Mouse (Mus musculus) limb, embryonic 11.5 days (tissue): ENCODE measurements around the gene Chst15. TPM values are rescaled to one million over a fixed set of nuclear protein-coding genes. Genes with fewer than 3 reads are reported as not detected.

Experiments
- ATAC-seq: fragments of 200-750 bp; cut with Nextera tagmentation; 2 replicates; pipeline ENCODE4 v1.8.0; 2017; ENCODE audit warnings: low read depth; ENCODE audit not compliant: insufficient number of reproducible peaks, low FRiP score, low TSS enrichment
- DNase-seq: peaks from one replicate; pipeline ENCODE4 v3.0.0-alpha.2; 2015; ENCODE audit warnings: low spot score
- H3K27ac ChIP-seq: fragments of 300-500 bp; sonication (generic); replicated peaks from 2 replicates; pipeline ENCODE4 v1.5.1; 2014; ENCODE audit warnings: low read depth, mild to moderate bottlenecking, low read length
- H3K27me3 ChIP-seq: fragments of 300-500 bp; sonication (generic); 2 replicates; pipeline ENCODE4 v1.6.1; 2014; ENCODE audit warnings: mild to moderate bottlenecking, low read length, mixed read lengths; ENCODE audit not compliant: control insufficient read depth, insufficient read depth
- H3K36me3 ChIP-seq: fragments of 300-500 bp; sonication (generic); 2 replicates; pipeline ENCODE4 v1.6.1; 2014; ENCODE audit warnings: mild to moderate bottlenecking, low read length, moderate library complexity, mixed read lengths; ENCODE audit not compliant: control insufficient read depth, insufficient read depth
- H3K4me1 ChIP-seq: fragments of 300-500 bp; sonication (generic); 2 replicates; pipeline ENCODE4 v1.6.1; 2014; ENCODE audit warnings: low read length, mixed read lengths; ENCODE audit not compliant: control insufficient read depth, insufficient read depth
- H3K4me2 ChIP-seq: fragments of 300-500 bp; sonication (generic); 2 replicates; pipeline ENCODE4 v1.6.1; 2014; ENCODE audit warnings: low read depth, mild to moderate bottlenecking, moderate library complexity; ENCODE audit not compliant: severe bottlenecking
- H3K4me3 ChIP-seq: fragments of 300-500 bp; sonication (generic); 2 replicates; pipeline ENCODE4 v1.5.1; 2014; ENCODE audit warnings: low read depth, low read length
- H3K9ac ChIP-seq: fragments of 300-500 bp; sonication (generic); 2 replicates; pipeline ENCODE4 v1.6.1; 2014; ENCODE audit warnings: mild to moderate bottlenecking, low read length
- H3K9me3 ChIP-seq: fragments of 300-500 bp; sonication (generic); 2 replicates; pipeline ENCODE4 v1.6.1; 2016; ENCODE audit warnings: low read length; ENCODE audit not compliant: control insufficient read depth
- WGBS: fragments of 180-500 bp; shearing (Covaris S2); extraction: QIAGEN DNeasy Blood & Tissue Kit; methylation state at CpG from one replicate; pipeline ENCODE4 v1.1.7; 2014; 5-methylcytosine and 5-hydroxymethylcytosine counted together
- polyA plus RNA-seq: library from polyadenylated mRNA; unstranded; fragments of >200 nt; fragmentation: Nextera tagmentation; extraction: Ambion mirVana; gene quantifications from 2 replicates; pipeline ENCODE4 v1.2.1, GENCODE M21; 2014

The Chst15 gene
- polyA plus RNA-seq, 1 experiment from 2014 or later = 9.7 TPM

DNA sequence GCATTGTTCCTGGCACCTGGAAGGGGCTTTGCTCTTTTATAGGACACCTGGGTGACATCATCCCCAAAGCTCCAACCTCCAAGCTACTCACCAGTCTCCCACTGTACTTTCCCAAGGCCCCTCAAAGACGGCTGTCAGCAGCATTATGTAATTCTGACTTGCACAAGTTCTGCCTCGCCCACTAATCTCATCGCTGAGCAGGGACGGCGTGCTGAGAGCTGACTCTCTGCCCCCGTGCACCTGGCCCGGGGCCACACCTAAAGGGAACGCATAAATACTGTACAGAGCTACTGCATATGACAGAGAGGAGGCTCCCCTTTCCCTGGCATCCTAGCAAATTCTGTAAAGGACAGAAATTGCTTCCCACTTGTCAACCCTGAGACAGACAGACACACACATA, 4.6 kb downstream of the Chst15 start:
- ATAC-seq (no peak), DNase-seq (no peak)
- no peak overlapping the region for H3K4me2 ChIP-seq
- H3K9ac ChIP-seq = no peak overlapping the region
- peaks cover 4% of the 10 kb centered on the region; the same call in 1 of the 2 replicates for H3K4me1 ChIP-seq
- no peaks in the 10 kb centered on the region for H3K9me3 ChIP-seq
- no peaks in the 10 kb centered on the region for H3K27me3 ChIP-seq
- no peaks in the 10 kb centered on the region for H3K36me3 ChIP-seq
- H3K4me3 ChIP-seq = no peak overlapping the region
- WGBS = 82% methylated on average over 8 of the region's 8 CpGs
- H3K27ac ChIP-seq = no peak overlapping the region

DNA sequence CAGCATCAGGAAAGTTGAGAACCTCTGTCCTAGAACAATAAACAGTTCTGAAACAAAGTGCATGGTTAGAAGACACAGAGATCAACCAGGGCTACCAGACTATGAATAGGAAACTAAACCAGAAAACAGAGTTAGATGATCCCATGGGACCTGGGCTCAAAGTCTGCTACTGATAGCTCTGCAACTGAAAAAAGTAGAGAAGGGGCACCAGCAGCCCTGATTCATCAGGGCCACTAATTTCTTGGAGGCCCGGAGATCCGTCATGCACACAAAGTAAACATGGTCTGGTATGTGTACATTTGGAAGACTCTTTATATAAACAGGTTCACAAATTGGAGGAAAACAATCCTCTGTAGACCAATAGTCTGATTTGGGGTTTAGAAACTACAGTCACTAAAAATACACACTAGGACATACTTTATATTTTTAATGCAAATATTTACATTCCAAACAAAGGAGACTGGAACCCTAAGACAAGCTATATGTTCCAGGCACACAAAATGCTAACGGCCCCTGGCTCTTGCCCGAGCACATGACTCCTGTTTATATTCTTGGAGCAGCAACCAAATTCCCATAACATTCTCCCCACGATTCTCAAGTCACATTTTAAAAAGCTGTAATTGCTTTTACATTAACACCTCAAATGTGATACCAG, 8.4 kb downstream of the Chst15 start:
- peaks cover 3% of the 10 kb centered on the region; the same call in 1 of the 2 replicates for H3K4me1 ChIP-seq
- H3K27ac ChIP-seq = no peak overlapping the region
- 63% methylated on average over 5 of the region's 5 CpGs for WGBS

GRCm38 (mm10) chr7:132307722-132308271, 9.2 kb downstream of the Chst15 start:
- 82% methylated on average over 6 of the region's 6 CpGs for WGBS
- DNase-seq (no peak), ATAC-seq (no peak)
- H3K9ac ChIP-seq = no peak overlapping the region
- H3K4me1 ChIP-seq = peaks cover 3% of the 10 kb centered on the region; the same call in 1 of the 2 replicates
- no peak overlapping the region for H3K4me3 ChIP-seq
- H3K27ac ChIP-seq = no peak overlapping the region
- H3K27me3 ChIP-seq = no peaks in the 10 kb centered on the region
- no peak overlapping the region for H3K4me2 ChIP-seq
- no peaks in the 10 kb centered on the region for H3K36me3 ChIP-seq
- H3K9me3 ChIP-seq = no peaks in the 10 kb centered on the region

More for the DNA sequence above, 8.4 kb downstream of the Chst15 start:
- no peaks in the 10 kb centered on the region for H3K36me3 ChIP-seq
- H3K9me3 ChIP-seq = no peaks in the 10 kb centered on the region
- H3K4me2 ChIP-seq = no peak overlapping the region
- no peak overlapping the region for H3K4me3 ChIP-seq
- no peaks in the 10 kb centered on the region for H3K27me3 ChIP-seq
- no peak overlapping the region for H3K9ac ChIP-seq
- DNase-seq (no peak), ATAC-seq (no peak)

- ATAC-seq = no peak
- Histone ChIP-seq H3K4me2 (no peak overlapping the region), H3K4me3 (no peak overlapping the region), H3K36me3 (no peaks in the 10 kb centered on the region), H3K9me3 (no peaks in the 10 kb centered on the region), H3K9ac (no peak overlapping the region), H3K27me3 (no peaks in the 10 kb centered on the region), H3K4me1 (no peaks in the 10 kb centered on the region), H3K27ac (no peak overlapping the region)
- DNase-seq = no peak
- WGBS = 97% methylated on average over 8 of the region's 8 CpGs
Measured at GRCm38 (mm10) chr7:132306671-132307412, 10.2 kb downstream of the Chst15 start.

- H3K4me2 ChIP-seq = no peak overlapping the region
- DNase-seq (no peak), ATAC-seq (no peak)
- no peak overlapping the region for H3K27ac ChIP-seq
- H3K27me3 ChIP-seq = no peaks in the 10 kb centered on the region
- no peak overlapping the region for H3K9ac ChIP-seq
- H3K4me3 ChIP-seq = no peak overlapping the region
- no peaks in the 10 kb centered on the region for H3K9me3 ChIP-seq
- no peaks in the 10 kb centered on the region for H3K36me3 ChIP-seq
- 91% methylated on average over 5 of the region's 5 CpGs for WGBS
- no peaks in the 10 kb centered on the region for H3K4me1 ChIP-seq
Measured at GRCm38 (mm10) chr7:132305492-132306375, 11.3 kb downstream of the Chst15 start.

GRCm38 (mm10) chr7:132304424-132305085, 12.5 kb downstream of the Chst15 start:
- DNase-seq = no peak
- no peaks in the 10 kb centered on the region for H3K36me3 ChIP-seq

GRCm38 (mm10) chr7:132303988-132304387, 13.0 kb downstream of the Chst15 start:
- 77% methylated on average over 7 of the region's 7 CpGs for WGBS
- H3K36me3 ChIP-seq = no peaks in the 10 kb centered on the region
- no peaks in the 10 kb centered on the region for H3K9me3 ChIP-seq
- H3K4me1 ChIP-seq = peaks cover 12% of the 10 kb centered on the region
- no peaks in the 10 kb centered on the region for H3K27me3 ChIP-seq
- ATAC-seq = no peak
- H3K27ac ChIP-seq = no peak overlapping the region
- H3K9ac ChIP-seq = no peak overlapping the region
- DNase-seq = no peak
- no peak overlapping the region for H3K4me2 ChIP-seq
- no peak overlapping the region for H3K4me3 ChIP-seq

More at GRCm38 (mm10) chr7:132304424-132305085, 12.5 kb downstream of the Chst15 start:
- no peak overlapping the region for H3K27ac ChIP-seq
- H3K4me1 ChIP-seq = peaks cover 7% of the 10 kb centered on the region
- H3K4me2 ChIP-seq = no peak overlapping the region
- H3K27me3 ChIP-seq = no peaks in the 10 kb centered on the region
- H3K9ac ChIP-seq = no peak overlapping the region
- no peaks in the 10 kb centered on the region for H3K9me3 ChIP-seq
- no peak for ATAC-seq
- no peak overlapping the region for H3K4me3 ChIP-seq
- WGBS = 78% methylated on average over 8 of the region's 8 CpGs
